Mouse (Mus musculus): ENCODE results near the gene Xk.
"Not testable (repeated sequence)": the region's sequence is repeated elsewhere in the genome, so short reads cannot be mapped to it uniquely, and the experiment has no call there.

Xk gene

DNA sequence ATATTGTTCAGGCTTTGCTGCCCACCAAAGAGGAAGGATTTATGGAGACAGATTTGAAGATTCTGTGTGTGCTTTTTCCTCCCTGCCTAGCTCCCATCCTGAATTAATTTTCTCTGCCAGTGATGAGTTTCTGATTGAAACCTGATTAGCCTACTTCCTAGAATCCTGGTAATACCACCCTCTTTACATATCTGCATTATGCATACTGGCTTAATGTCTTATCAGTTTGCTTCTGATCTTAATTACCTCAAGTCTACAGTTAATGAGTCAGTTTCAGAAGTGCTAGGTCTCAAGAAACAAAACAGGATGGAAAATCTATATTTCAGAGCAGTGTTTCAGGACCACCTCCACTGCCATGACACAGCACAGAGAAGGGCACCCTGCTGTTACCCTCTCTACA is 43.9 kb downstream of the Xk start:
- DNase-seq (ENCODE audit: low read depth, low spot score): not testable (repeated sequence)

GRCm38 (mm10) chrX:9327954-9328353 is 55.4 kb downstream of the Xk start:
- not testable (repeated sequence) for DNase-seq (ENCODE audit: low read depth, low spot score)

DNA sequence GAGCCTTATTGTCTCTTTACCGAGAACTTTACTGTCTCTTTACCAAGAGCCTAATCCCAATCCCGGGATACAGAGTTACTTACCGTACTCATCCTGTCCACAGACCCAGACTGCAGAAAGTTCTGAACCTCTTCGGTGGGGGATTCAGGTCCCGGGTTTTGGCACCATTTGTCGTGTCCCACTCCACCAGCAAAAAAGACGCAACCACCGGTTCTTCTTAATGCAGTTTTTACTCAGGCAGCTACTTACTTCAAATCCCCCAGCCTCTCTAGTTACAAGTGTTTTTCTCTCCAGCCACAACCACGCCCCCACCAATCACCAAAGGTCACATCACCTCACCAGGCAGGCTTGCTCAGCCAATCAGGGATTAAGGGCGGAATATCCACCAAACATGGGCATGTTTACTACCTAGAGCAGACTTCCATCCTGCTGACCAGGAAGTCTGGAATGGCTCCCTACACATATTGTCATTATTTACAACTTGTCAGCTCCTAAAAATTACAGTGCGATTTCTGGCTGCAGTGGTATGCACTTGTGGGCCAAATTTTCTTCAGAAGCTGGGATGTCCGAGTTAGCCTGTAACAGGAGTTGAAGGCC is 59.9 kb downstream of the Xk start:
- not testable (repeated sequence) for DNase-seq (ENCODE audit: low read depth, low spot score)

- not testable (repeated sequence) for DNase-seq (ENCODE audit: low read depth, low spot score)
Observed at GRCm38 (mm10) chrX:9333035-9333434, 60.5 kb downstream of the Xk start.

GRCm38 (mm10) chrX:9334996-9335395 is 62.4 kb downstream of the Xk start:
- DNase-seq (ENCODE audit: low read depth, low spot score): not testable (repeated sequence)

DNA sequence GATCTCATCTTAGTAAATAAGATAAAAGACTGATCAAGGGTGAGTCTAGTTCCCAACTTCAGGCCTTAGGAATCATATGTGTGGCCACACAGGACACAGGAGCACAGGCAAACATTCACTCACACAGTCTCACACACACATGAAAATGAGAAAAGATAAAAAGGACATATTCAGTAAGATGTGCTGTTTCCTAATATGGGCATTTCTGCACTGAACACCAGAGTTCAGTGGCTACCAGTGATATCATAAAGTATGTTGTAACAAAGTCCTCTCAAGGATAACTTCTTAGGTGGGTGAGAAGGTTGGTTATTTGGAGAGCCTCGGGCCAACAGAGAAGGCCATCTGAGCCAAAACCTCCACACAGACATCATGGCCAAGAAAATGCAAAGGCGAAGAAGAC is 77.8 kb downstream of the Xk start, which contains the start of gene H2al1k:
TSS of gene H2al1k (plus strand) at position 301 of the 400 bp plus-strand sequence.
- DNase-seq (ENCODE audit: low read depth, low spot score): not testable (repeated sequence)

All from retina, adult 2 months (tissue).